Mouse (Mus musculus): ENCODE results near the gene Ap1s3. TPM values are rescaled to one million over a fixed set of nuclear protein-coding genes. Genes with fewer than 3 reads are reported as not detected.

Gene Ap1s3
- polyA plus RNA-seq, 1 experiment from 2014 or later = 0.81 TPM

DNA sequence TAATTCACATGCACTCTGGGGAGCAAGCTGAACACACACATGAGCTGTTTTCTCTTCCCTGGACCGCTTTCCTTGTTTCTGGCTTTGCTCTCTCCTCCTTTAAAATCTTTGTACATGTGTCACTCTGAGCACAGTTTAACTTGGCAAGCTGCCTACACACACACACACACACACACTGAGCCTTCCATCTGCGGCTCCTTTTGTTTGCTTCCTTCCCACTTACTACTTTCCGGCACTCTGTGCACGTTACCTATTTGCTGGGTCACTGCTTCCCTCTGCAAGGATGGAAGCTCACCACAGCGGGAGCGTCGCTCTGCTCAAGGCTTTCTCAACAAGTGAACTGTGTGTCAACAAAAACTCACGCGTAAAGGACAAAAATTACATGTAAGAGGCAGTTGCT, 25.6 kb upstream of the Ap1s3 start:
- no peak overlapping the region for H3K27ac ChIP-seq
- no peak for ATAC-seq (ENCODE audit: insufficient number of reproducible peaks, low FRiP score, low TSS enrichment, low read depth)
- H3K4me1 ChIP-seq = peaks cover 8% of the 10 kb centered on the region
- H3K4me3 ChIP-seq = no peak overlapping the region
- no peaks in the 10 kb centered on the region for H3K9me3 ChIP-seq
- WGBS = 49% methylated on average over 9 of the region's 9 CpGs
- no peak overlapping the region for H3K9ac ChIP-seq
- no peaks in the 10 kb centered on the region for H3K36me3 ChIP-seq
- no peak overlapping the region for H3K4me2 ChIP-seq
- no peaks in the 10 kb centered on the region for H3K27me3 ChIP-seq

DNA sequence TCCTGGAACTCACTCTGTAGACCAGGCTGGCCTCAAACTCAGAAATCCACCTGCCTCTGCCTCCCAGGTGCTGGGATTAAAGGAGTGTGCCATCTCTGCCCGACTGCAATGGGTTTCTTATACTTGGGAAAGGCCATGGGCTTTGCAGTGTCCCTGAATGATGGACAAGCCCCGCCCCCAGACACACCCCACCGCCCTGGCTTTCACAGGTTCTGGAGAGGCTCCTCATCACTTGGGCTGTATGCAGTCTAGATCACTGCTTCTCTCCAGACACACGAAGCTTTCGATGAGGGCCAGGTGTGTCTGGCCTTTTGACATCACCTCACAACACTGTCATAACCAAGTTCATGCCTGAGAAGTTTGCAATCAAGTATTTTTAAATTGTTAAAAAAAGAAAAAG, 25.2 kb upstream of the Ap1s3 start:
- H3K4me2 ChIP-seq = no peak overlapping the region
- H3K4me3 ChIP-seq = no peak overlapping the region
- H3K27me3 ChIP-seq = no peaks in the 10 kb centered on the region
- no peaks in the 10 kb centered on the region for H3K36me3 ChIP-seq
- ATAC-seq (ENCODE audit: insufficient number of reproducible peaks, low FRiP score, low TSS enrichment, low read depth) = no peak
- no peak overlapping the region for H3K27ac ChIP-seq
- H3K9me3 ChIP-seq = no peaks in the 10 kb centered on the region
- H3K9ac ChIP-seq = no peak overlapping the region
- 54% methylated on average over 5 of the region's 5 CpGs for whole genome bisulfite sequencing
- H3K4me1 ChIP-seq = peaks cover 8% of the 10 kb centered on the region

DNA sequence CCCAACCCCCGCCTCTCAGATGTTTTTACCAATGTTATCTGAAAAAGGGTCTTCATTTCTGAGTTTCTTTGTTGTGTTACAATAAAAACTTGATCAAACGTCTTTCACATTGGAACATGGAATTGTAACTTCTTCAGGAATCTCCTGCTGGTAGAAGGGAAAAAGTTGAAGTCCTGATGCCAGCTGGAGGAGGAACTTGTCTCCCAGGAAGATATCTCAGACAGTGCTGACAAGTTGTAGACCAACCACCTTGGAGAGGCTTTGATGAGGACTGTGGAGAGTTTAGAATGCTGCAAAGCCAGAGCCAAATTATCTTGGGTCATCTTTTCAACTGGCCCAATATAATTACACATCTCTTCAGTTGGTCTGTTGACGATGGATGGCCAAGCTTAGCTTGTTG, 20.7 kb upstream of the Ap1s3 start:
- no peak overlapping the region for H3K27ac ChIP-seq
- 80% methylated on average over 3 of the region's 3 CpGs for WGBS
- H3K36me3 ChIP-seq = no peaks in the 10 kb centered on the region
- no peaks in the 10 kb centered on the region for H3K9me3 ChIP-seq
- no peaks in the 10 kb centered on the region for H3K27me3 ChIP-seq
- no peak for ATAC-seq (ENCODE audit: insufficient number of reproducible peaks, low FRiP score, low TSS enrichment, low read depth)
- no peak overlapping the region for H3K4me3 ChIP-seq
- no peak overlapping the region for H3K9ac ChIP-seq
- H3K4me2 ChIP-seq = no peak overlapping the region
- peaks cover 7% of the 10 kb centered on the region for H3K4me1 ChIP-seq

DNA sequence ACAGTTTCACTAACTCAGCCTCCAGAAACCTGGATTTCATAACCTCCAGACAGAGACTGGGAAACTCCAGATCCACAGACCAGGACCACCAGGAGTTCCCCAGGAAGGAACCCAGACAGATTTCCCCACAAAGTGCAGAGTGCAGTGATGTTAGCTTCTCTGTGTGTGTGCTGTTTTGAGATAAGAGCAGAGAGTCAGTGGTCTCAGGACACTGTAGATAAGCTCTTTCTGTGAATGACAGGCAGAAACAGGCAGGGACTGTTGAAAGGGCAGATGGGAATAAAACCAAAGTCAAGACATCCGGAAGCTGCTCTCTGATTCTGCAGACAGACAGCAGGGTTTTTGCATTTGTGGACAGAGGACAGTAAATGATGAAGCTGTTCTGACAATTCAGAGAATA, 15.5 kb upstream of the Ap1s3 start:
- 82% methylated on average over 1 of the region's 1 CpGs for WGBS
- no peak for ATAC-seq (ENCODE audit: insufficient number of reproducible peaks, low FRiP score, low TSS enrichment, low read depth)

DNA sequence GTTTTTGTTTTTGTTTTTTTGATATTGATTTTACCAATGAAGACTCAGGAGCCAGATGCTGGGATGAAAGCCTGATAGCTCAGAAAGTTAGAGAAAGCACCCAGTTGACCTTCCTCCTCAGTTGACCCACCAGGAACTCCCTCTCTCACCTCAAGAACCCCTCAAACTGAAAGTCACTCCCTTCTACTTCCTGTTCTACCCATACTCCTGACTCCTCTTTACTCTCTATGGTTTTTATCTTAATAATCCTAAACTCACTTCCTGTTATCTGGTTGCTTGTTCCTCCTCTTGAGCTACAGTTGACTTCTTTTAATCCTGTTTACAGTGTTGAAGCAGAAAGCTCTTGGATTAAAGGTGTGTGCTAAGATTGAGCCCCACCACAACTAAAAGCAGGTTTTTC, 12.3 kb upstream of the Ap1s3 start:
- Histone ChIP-seq H3K4me1 (no peaks in the 10 kb centered on the region), H3K36me3 (no peaks in the 10 kb centered on the region), H3K27ac (no peak overlapping the region), H3K4me3 (no peak overlapping the region), H3K27me3 (no peaks in the 10 kb centered on the region), H3K4me2 (no peak overlapping the region), H3K9me3 (no peaks in the 10 kb centered on the region), H3K9ac (no peak overlapping the region)
- ATAC-seq (ENCODE audit: insufficient number of reproducible peaks, low FRiP score, low TSS enrichment, low read depth) = no peak

More for the DNA sequence above, 15.5 kb upstream of the Ap1s3 start:
- Histone ChIP-seq H3K27ac (no peak overlapping the region), H3K9me3 (no peaks in the 10 kb centered on the region), H3K27me3 (no peaks in the 10 kb centered on the region), H3K4me2 (no peak overlapping the region), H3K9ac (no peak overlapping the region), H3K4me3 (no peak overlapping the region), H3K36me3 (no peaks in the 10 kb centered on the region), H3K4me1 (no peaks in the 10 kb centered on the region)

DNA sequence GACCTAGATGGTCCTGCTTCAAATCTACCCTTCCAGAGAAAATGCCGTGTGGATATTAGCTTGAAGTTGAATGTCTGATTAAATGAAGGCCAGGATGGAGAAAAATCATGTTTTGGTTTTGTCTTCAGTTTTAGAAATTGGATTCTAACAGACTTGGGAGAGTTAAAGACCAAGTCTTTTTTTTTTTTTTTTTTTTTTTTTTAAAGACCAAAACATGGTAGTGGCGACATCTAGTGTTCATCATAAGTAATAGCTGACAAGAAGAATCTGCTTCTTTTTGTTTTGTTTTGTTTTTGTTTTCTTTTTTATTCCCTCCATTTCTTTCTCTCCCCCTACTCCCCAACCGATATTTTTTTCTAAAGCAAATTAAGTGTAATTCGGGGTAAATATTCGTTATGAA, 11.2 kb upstream of the Ap1s3 start:
- Histone ChIP-seq H3K27me3 (no peaks in the 10 kb centered on the region), H3K36me3 (no peaks in the 10 kb centered on the region), H3K4me3 (no peak overlapping the region), H3K27ac (no peak overlapping the region), H3K4me2 (no peak overlapping the region), H3K4me1 (no peaks in the 10 kb centered on the region), H3K9me3 (no peaks in the 10 kb centered on the region), H3K9ac (no peak overlapping the region)
- 11% methylated on average over 5 of the region's 5 CpGs for WGBS
- no peak for ATAC-seq (ENCODE audit: insufficient number of reproducible peaks, low FRiP score, low TSS enrichment, low read depth)

DNA sequence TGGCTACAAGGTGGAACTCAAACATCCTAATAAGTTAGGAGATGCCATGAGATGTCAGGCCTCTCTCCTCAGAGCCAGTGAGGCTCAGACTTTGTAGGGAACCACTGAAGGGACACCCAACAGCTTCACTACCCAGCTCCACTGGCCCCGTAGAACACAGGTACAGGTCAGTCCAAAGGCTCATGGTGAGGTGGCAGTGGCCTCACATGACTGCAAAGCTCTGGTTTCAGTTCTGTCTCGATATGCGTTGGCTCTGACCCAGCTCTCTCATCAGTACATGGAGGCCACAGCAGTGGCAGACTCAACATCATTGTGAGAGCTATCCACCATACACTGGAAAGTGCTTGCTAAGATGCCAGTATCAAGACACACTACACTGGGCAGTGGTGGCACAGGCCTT, 9.0 kb upstream of the Ap1s3 start:
- Histone ChIP-seq H3K4me3 (no peak overlapping the region), H3K4me2 (no peak overlapping the region), H3K9me3 (no peaks in the 10 kb centered on the region), H3K9ac (no peak overlapping the region), H3K27me3 (no peaks in the 10 kb centered on the region), H3K27ac (no peak overlapping the region), H3K4me1 (no peaks in the 10 kb centered on the region), H3K36me3 (no peaks in the 10 kb centered on the region)
- 84% methylated on average over 3 of the region's 3 CpGs for WGBS
- no peak for ATAC-seq (ENCODE audit: insufficient number of reproducible peaks, low FRiP score, low TSS enrichment, low read depth)

DNA sequence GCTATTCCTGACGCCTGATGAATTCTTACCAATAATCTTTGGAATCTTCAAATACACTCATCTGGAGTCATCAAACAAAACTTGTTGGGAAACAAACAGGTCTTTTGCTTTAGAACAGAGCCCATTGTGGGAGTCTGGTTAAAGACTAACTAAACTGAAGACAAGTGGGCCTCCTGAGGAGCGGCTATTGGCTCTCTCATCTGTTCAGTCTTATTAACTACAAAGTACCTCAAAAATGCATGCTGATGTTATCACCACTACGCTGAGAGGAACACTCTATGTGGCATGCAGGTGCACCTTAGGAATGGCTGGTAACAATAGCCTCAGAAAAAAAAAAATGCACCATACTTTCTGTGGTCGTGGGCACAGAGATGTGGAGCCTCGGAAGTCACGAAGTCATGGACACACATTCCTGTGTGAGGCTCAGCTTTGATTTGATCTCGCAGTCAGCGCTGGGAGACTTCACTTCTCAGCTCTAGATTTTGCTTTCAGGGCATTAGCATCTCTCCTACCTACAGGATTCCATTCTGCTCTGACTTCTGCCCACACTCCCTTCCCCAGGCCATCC, 6.4 kb upstream of the Ap1s3 start:
- WGBS = 82% methylated on average over 8 of the region's 8 CpGs
- no peak for ATAC-seq (ENCODE audit: insufficient number of reproducible peaks, low FRiP score, low TSS enrichment, low read depth)
- no peaks in the 10 kb centered on the region for H3K4me1 ChIP-seq
- H3K27ac ChIP-seq = no peak overlapping the region
- no peak overlapping the region for H3K9ac ChIP-seq
- H3K4me2 ChIP-seq = no peak overlapping the region
- no peak overlapping the region for H3K4me3 ChIP-seq
- peaks cover 9% of the 10 kb centered on the region; the same call in 1 of the 2 replicates for H3K27me3 ChIP-seq
- no peaks in the 10 kb centered on the region for H3K9me3 ChIP-seq
- no peaks in the 10 kb centered on the region for H3K36me3 ChIP-seq

DNA sequence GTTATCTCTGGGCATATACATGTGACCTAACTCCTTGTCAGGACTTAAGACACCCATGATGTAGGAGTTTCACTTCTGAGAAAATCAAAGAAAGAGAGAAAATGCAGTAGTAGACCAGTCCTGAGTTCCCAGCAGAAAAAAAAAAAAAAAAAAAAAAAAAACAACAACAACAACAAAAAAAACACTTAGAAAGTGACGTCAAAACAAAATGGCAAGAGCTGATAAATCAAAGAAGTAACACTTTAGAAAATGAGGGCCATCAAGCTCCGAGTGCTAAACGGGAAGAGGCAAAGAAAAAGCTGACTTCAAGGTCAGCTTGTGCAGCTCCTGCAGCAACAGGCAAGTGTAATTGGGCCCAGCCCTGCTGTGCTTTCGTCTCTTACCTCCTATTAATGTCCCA, 3.9 kb upstream of the Ap1s3 start:
- peaks cover 15% of the 10 kb centered on the region for H3K4me1 ChIP-seq
- H3K36me3 ChIP-seq = no peaks in the 10 kb centered on the region
- peaks cover 24% of the 10 kb centered on the region; the same call in 1 of the 2 replicates for H3K27me3 ChIP-seq
- no peak overlapping the region for H3K4me2 ChIP-seq
- H3K27ac ChIP-seq = no peak overlapping the region
- ATAC-seq (ENCODE audit: insufficient number of reproducible peaks, low FRiP score, low TSS enrichment, low read depth) = no peak
- no peak overlapping the region for H3K4me3 ChIP-seq
- WGBS = 40% methylated on average over 4 of the region's 4 CpGs
- H3K9ac ChIP-seq = no peak overlapping the region
- H3K9me3 ChIP-seq = no peaks in the 10 kb centered on the region

DNA sequence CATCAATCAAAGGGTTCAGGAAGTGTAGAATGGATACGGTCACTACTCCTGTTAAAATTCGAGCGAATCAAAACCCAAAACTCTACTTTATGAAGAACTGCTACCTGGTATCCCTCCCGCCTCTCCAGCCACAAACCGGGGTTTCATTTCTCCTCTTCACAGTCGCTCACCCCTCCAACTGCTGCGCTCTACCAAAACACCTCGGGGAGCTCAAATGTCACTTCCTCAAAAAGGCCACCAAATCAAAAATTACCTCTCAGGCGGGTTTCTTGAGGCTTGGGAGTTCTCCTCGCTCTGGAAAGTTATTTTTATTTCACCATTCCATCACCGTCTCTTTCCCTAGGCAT, 603 bp downstream of the Ap1s3 start:
- Histone ChIP-seq H3K4me3 (peak overlapping the region; percentile 63), H3K9me3 (no peaks in the 10 kb centered on the region), H3K4me2 (peak overlapping the region; percentile 99), H3K27ac (no peak overlapping the region), H3K9ac (0 out of 2 replicates have a peak overlapping the region, but pooled peaks have one; percentile 50), H3K27me3 (peaks cover 26% of the 10 kb centered on the region; the same call in 1 of the 2 replicates), H3K4me1 (peaks cover 17% of the 10 kb centered on the region), H3K36me3 (no peaks in the 10 kb centered on the region)
- ATAC-seq (ENCODE audit: insufficient number of reproducible peaks, low FRiP score, low TSS enrichment, low read depth) = no peak
- WGBS = 2% methylated on average over 11 of the region's 11 CpGs

DNA sequence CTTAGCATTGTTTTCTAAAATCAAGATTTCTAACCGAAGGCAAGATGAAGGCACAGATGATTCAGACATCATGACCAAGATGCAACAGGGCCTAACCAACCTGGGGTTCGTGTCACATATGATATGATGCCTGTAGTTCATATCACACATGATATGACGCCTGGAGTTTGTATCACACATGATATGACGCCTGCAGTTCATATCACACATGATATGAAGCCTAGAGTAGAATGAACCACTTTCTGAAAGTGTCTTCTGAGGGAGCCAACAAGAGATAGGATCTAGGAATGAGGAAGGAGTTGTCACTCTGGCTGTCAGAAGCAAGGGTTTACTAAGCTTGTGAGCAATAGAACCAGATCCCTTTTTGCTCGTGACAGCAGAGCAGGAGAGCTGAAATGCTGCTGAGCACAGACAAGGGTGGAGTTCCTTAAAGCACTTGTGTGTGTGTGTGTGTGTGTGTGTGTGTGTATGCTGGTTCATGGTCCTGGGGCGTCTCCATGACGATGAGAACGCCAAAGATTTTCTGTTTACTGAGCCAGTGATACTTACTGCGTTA, 2.3 kb downstream of the Ap1s3 start:
- 81% methylated on average over 9 of the region's 9 CpGs for WGBS
- Histone ChIP-seq H3K4me1 (peaks cover 17% of the 10 kb centered on the region), H3K9me3 (no peaks in the 10 kb centered on the region), H3K36me3 (no peaks in the 10 kb centered on the region), H3K27ac (no peak overlapping the region), H3K4me3 (no peak overlapping the region), H3K4me2 (no peak overlapping the region), H3K27me3 (peaks cover 26% of the 10 kb centered on the region; the same call in 1 of the 2 replicates), H3K9ac (no peak overlapping the region)
- no peak for ATAC-seq (ENCODE audit: insufficient number of reproducible peaks, low FRiP score, low TSS enrichment, low read depth)

DNA sequence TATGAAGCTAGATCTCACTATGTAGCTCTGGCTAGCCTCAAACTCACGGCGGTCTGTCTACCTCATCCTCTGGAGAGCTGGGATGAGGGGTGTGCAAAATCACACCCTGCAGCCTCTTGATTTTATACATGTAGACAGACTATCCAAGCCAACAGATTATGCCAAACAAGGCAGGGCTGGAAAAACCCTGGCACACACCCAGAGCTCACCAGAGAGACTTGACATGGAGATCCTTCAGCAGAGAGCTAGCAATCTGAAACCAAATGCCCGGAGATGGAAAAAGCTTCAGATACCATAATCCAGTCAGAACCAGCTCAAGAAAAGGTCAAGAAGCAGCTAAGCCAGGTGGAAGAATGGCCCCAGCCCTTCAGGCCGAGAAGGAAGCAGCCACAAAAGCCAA, 6.9 kb downstream of the Ap1s3 start:
- Histone ChIP-seq H3K36me3 (no peaks in the 10 kb centered on the region), H3K4me3 (no peak overlapping the region), H3K4me1 (no peaks in the 10 kb centered on the region), H3K27me3 (no peaks in the 10 kb centered on the region), H3K4me2 (no peak overlapping the region), H3K27ac (no peak overlapping the region), H3K9ac (no peak overlapping the region), H3K9me3 (no peaks in the 10 kb centered on the region)
- no peak for ATAC-seq (ENCODE audit: insufficient number of reproducible peaks, low FRiP score, low TSS enrichment, low read depth)
- WGBS = 80% methylated on average over 4 of the region's 4 CpGs

DNA sequence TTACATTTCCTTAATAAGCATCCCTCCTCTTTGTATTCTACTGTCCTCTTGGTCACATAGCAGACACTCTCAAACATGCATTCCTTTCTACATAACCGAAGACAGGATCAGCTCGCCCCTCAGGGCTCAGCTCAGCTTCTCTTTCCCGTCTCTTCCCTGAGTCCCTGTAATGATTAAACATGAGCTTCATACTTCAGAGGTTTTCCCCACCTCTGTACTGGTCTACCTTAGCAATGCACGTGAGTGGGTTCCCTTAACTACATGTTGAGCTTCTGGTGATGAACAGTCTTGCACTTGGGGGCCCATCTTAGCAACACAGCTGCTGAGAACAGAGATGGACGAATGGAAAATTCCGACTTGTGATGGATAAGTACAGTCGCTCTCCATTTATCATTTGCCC, 12.2 kb downstream of the Ap1s3 start:
- no peaks in the 10 kb centered on the region for H3K9me3 ChIP-seq
- no peak for ATAC-seq (ENCODE audit: insufficient number of reproducible peaks, low FRiP score, low TSS enrichment, low read depth)
- H3K9ac ChIP-seq = no peak overlapping the region
- WGBS = 76% methylated on average over 7 of the region's 7 CpGs
- no peak overlapping the region for H3K4me2 ChIP-seq
- no peaks in the 10 kb centered on the region for H3K27me3 ChIP-seq
- 0 out of 2 replicates have a peak, but pooled peaks cover 2% of the 10 kb centered on the region for H3K4me1 ChIP-seq
- no peaks in the 10 kb centered on the region for H3K36me3 ChIP-seq
- no peak overlapping the region for H3K27ac ChIP-seq
- H3K4me3 ChIP-seq = no peak overlapping the region

Measured in limb, embryonic 15.5 days (tissue).